Mouse (Mus musculus) granulocyte monocyte progenitor cell, adult 5-6 weeks (primary cell): ENCODE results near the gene Tmem80. TPM values are rescaled to one million over a fixed set of nuclear protein-coding genes. Genes with fewer than 3 reads are reported as not detected.

Source experiments
- ATAC-seq: replicated peaks from 2 replicates; pipeline ENCODE4 v1.8.0; 2016; ENCODE audit warnings: mild to moderate bottlenecking, moderate TSS enrichment, inconsistent platforms; ENCODE audit not compliant: poor library complexity, severe bottlenecking
- total RNA-seq, 2 experiments: library from RNA; stranded (forward) in 1 of 2; stranded (reverse) in 1 of 2; fragments of 200-712, 200-1000 nt in 1 of 2; fragments of >200 nt in 1 of 2; fragmentation: Nextera tagmentation in 1 of 2; gene quantifications; 2 replicates each; pipeline ENCODE4 v1.2.3; 2014 to 2017

The Tmem80 gene
- total RNA-seq, 2 experiments from 2014 or later, result 4.5 to 6.0 TPM

DNA sequence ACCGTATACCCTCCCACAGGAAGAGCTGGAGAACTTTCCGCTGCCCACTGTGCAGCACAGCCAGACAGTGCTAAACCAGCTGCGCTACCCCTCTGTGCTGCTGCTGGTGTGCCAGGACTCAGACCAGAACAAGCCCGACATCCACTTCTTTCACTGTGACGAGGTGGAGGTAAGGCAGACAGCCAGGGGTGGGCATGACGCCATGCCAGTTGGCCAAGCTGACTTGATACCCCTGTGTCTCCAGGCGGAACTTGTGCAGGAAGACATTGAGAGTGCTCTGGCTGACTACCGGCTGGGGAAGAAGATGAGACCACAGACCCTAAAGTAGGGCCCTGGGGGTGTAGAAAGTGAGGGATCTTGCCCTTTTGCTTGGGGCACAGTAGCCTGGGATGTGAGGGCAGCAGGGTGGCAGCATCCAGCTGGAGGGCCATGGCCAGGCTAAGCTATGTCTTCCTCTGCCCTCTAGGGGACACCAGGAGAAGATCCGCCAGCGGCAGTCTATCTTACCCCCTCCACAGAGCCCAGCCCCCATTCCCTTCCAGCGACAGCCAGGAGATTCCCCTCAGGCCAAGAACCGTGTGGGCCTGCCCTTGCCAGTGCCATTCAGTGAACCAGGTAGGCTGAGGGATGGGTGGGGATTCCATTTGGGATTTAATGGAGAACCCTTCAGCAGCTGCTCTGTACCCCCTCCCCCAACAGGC, 28.2 kb downstream of the Tmem80 start:
- peak; percentile 41; the same call in 1 of the 2 replicates for ATAC-seq

DNA sequence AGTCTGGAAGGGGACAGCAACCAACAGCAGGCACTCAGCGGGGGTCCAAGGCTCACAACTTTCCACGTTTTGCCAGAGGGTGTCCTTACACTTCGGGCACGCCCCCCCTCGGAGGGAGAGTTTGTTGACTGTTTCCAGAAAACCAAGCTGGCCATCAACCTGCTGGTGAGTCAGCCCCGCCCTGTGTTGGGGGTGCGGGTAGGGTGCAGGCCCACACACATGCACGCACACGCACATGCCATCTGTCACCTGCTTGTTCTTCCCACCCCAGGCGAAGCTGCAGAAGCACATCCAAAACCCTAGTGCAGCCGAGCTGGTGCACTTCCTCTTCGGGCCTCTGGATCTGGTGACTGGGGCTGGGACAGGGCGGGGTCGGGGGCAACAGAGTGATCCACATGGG, 29.4 kb downstream of the Tmem80 start:
- ATAC-seq, result peak; percentile 38; the same call in 1 of the 2 replicates

DNA sequence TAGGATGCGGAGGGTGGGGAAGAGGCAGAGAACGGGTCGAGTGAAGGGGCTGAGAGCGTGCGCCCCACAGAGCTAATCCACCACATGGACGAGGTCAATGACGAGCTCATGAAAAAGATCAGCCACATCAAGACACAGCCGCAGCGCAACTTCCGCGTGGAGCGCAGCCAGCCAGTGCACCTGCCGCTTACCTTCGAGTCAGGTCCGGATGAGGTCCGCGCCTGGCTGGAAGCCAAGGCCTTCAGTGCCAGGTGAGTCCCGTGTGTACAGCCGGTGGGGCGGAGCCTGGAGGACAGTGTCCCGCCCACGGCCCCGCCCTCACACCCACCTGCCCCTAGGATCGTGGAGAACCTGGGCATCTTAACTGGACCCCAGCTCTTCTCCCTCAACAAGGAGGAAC, 34.0 kb downstream of the Tmem80 start:
- ATAC-seq, result no peak

GRCm38 (mm10) chr7:141363106-141363751, 35.7 kb downstream of the Tmem80 start:
- peak; percentile 72 for ATAC-seq

DNA sequence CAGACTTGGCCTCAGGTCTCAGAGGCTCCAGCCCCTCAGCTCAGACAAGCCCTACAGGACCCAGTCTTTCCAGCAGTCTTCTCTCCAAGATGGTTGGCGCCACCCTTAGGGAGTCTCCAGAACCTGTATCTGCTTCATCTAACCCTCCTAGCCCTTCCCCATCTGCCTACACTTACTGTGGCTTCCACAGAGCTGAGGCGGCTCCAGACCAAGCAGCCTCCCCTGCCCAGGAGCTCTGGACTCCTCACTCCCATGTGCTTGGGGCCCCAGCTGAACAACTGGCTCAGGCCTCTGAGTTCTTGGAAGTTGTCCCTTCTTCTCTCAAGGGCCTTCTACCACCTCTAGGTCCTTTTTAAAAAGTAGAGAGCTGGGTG, 36.2 kb downstream of the Tmem80 start:
- ATAC-seq, result no peak

GRCm38 (mm10) chr7:141364349-141365048, 37.0 kb downstream of the Tmem80 start:
- no peak for ATAC-seq

GRCm38 (mm10) chr7:141365049-141365445, 37.5 kb downstream of the Tmem80 start:
- ATAC-seq, result no peak

DNA sequence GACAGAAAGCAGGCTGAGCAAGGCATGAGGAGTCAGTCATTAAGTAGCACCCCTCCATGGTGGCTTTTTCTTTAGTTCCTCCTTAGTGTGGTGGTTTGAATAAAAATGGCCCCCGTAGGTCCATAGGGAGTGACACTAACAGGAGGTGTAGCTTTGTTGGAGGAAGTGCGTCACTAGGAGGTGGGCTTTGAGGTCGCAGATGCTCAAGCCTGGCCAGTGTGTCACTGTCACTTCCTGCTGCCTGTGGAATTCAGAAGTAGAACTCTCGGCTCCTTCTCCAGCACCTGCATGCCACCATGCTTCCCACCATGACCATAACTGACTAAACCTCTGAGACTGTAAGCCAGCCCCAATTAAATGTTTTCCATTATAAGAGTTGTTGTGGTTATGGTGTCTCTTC, 39.8 kb downstream of the Tmem80 start:
- ATAC-seq, result peak; percentile 15

GRCm38 (mm10) chr7:141369918-141370317, 42.4 kb downstream of the Tmem80 start:
- ATAC-seq, result peak; percentile 53

GRCm38 (mm10) chr7:141371942-141372595, 44.5 kb downstream of the Tmem80 start:
- ATAC-seq, result peak; percentile 84

DNA sequence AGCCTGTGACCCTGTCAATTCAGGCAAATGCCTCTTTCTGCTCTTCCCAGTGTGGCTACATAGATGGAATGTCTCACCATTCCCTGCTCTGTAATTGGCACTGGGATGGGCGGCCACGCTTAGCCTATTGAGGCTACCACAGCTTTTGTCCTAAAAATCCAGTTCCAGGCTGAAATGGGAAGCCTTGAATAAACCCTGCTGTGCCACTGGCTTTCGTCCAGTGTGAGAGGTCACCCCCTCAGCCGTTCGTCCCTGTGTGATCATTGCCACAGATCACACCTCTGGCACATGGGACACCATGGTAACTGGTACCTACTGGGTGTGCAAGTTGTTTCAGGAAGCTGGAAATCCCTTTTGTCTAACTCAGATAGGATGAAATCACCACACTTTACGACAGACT, 46.1 kb downstream of the Tmem80 start:
- no peak for ATAC-seq

GRCm38 (mm10) chr7:141374399-141374798, 46.9 kb downstream of the Tmem80 start:
- ATAC-seq, result no peak

DNA sequence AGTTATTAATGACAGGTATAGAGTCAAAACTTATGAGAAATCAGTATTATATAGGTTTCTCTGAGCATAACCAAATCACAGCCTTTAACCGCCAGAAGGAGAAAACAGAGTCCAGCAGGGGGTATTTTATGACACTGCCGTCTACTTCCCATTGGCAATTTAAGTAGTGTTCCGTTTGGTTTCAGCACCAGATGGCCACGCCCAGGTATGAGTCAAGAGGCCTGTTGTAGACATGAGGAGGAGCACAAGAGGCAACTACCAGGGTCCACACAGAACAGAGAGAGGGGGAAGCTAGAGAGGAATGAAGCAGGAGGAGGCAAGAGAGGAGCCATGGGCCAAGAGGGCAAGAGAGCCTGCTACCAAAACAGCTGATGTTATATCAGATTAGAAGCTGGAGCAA, 52.0 kb downstream of the Tmem80 start:
- peak; percentile 90 for ATAC-seq

- peak; percentile 29 for ATAC-seq
These were observed 53.7 kb downstream of the Tmem80 start for GRCm38 (mm10) chr7:141381068-141381835.

Other genes starting within 250 kb of the Tmem80 start
- 1.4 and 2.2 TPM in 2 replicates for gene Pkp3, start 249.5 kb upstream of the Tmem80 start, total RNA-seq (2014; fragmentation: Nextera tagmentation)
- 0.52 and 2.7 TPM in 2 replicates for gene Pkp3, start 249.5 kb upstream of the Tmem80 start, total RNA-seq (2017)
- 16.9 and 30.9 TPM in 2 replicates for gene Sigirr, start 227.2 kb upstream of the Tmem80 start, total RNA-seq (2014; fragmentation: Nextera tagmentation)
- gene Sigirr, start 227.2 kb upstream of the Tmem80 start, total RNA-seq (2017), result 16.6 and 20.2 TPM in 2 replicates
- not detected in 2 replicates for gene Ano9, start 209.9 kb upstream of the Tmem80 start, total RNA-seq (2014; fragmentation: Nextera tagmentation)
- not detected in 2 replicates for gene Ano9, start 209.9 kb upstream of the Tmem80 start, total RNA-seq (2017)
- gene Ptdss2, start 205.4 kb upstream of the Tmem80 start, total RNA-seq (2014; fragmentation: Nextera tagmentation), result 14.0 and 17.5 TPM in 2 replicates
- 4.2 and 7.1 TPM in 2 replicates for gene Ptdss2, start 205.4 kb upstream of the Tmem80 start, total RNA-seq (2017)
- gene Rnh1, start 154.9 kb upstream of the Tmem80 start, total RNA-seq (2014; fragmentation: Nextera tagmentation), result 79.1 and 109 TPM in 2 replicates
- 45.2 and 47.7 TPM in 2 replicates for gene Rnh1, start 154.9 kb upstream of the Tmem80 start, total RNA-seq (2017)
- gene Hras, start 133.7 kb upstream of the Tmem80 start, total RNA-seq (2014; fragmentation: Nextera tagmentation), result 57.4 and 69.3 TPM in 2 replicates
- 24.9 and 28.8 TPM in 2 replicates for gene Hras, start 133.7 kb upstream of the Tmem80 start, total RNA-seq (2017)
- gene Lrrc56, start 133.6 kb upstream of the Tmem80 start, total RNA-seq (2014; fragmentation: Nextera tagmentation), result 1.4 and 2.4 TPM in 2 replicates
- 0.52 and 0.62 TPM in 2 replicates for gene Lrrc56, start 133.6 kb upstream of the Tmem80 start, total RNA-seq (2017)
- 2.2 TPM in 1 of 2 replicates, not detected in the other for gene Lmntd2, start 113.7 kb upstream of the Tmem80 start, total RNA-seq (2014; fragmentation: Nextera tagmentation)
- 0.34 TPM in 1 of 2 replicates, not detected in the other for gene Lmntd2, start 113.7 kb upstream of the Tmem80 start, total RNA-seq (2017)
- gene Rassf7, start 111.9 kb upstream of the Tmem80 start, total RNA-seq (2014; fragmentation: Nextera tagmentation), result 3.1 and 4.5 TPM in 2 replicates
- 2.0 and 4.5 TPM in 2 replicates for gene Rassf7, start 111.9 kb upstream of the Tmem80 start, total RNA-seq (2017)
- gene Phrf1, start 99.0 kb upstream of the Tmem80 start, total RNA-seq (2014; fragmentation: Nextera tagmentation), result 70.9 and 75.4 TPM in 2 replicates
- 51.7 and 57.7 TPM in 2 replicates for gene Phrf1, start 99.0 kb upstream of the Tmem80 start, total RNA-seq (2017)
- 0.38 and 1.3 TPM in 2 replicates for gene Irf7, start 61.3 kb upstream of the Tmem80 start, total RNA-seq (2014; fragmentation: Nextera tagmentation)
- gene Irf7, start 61.3 kb upstream of the Tmem80 start, total RNA-seq (2017), result 2.1 and 2.7 TPM in 2 replicates
- not detected in 2 replicates for gene Cdhr5, start 51.0 kb upstream of the Tmem80 start, total RNA-seq (2014; fragmentation: Nextera tagmentation)
- not detected in 2 replicates for gene Cdhr5, start 51.0 kb upstream of the Tmem80 start, total RNA-seq (2017)
- not detected in 2 replicates for gene Sct, start 48.6 kb upstream of the Tmem80 start, total RNA-seq (2014; fragmentation: Nextera tagmentation)
- not detected in 2 replicates for gene Sct, start 48.6 kb upstream of the Tmem80 start, total RNA-seq (2017)
- not detected in 2 replicates for gene Drd4, start 35.7 kb upstream of the Tmem80 start, total RNA-seq (2014; fragmentation: Nextera tagmentation)
- gene Drd4, start 35.7 kb upstream of the Tmem80 start, total RNA-seq (2017), result not detected in 2 replicates
- gene Deaf1, start within 50 bp of the Tmem80 start, total RNA-seq (2014; fragmentation: Nextera tagmentation), result 43.3 and 52.4 TPM in 2 replicates
- gene Deaf1, start within 50 bp of the Tmem80 start, total RNA-seq (2017), result 6.3 and 21.4 TPM in 2 replicates
- 0.11 TPM in 1 of 2 replicates, not detected in the other for gene Eps8l2, start 11.1 kb downstream of the Tmem80 start, total RNA-seq (2014; fragmentation: Nextera tagmentation)
- gene Eps8l2, start 11.1 kb downstream of the Tmem80 start, total RNA-seq (2017), result not detected in 2 replicates
- gene Taldo1, start 64.5 kb downstream of the Tmem80 start, total RNA-seq (2014; fragmentation: Nextera tagmentation), result 289 and 344 TPM in 2 replicates
- gene Taldo1, start 64.5 kb downstream of the Tmem80 start, total RNA-seq (2017), result 559 and 668 TPM in 2 replicates
- 19.7 and 41.9 TPM in 2 replicates for gene Gatd1, start 86.4 kb downstream of the Tmem80 start, total RNA-seq (2014; fragmentation: Nextera tagmentation)
- 10.8 and 15.6 TPM in 2 replicates for gene Gatd1, start 86.4 kb downstream of the Tmem80 start, total RNA-seq (2017)
- not detected in 2 replicates for gene Cend1, start 101.8 kb downstream of the Tmem80 start, total RNA-seq (2014; fragmentation: Nextera tagmentation)
- gene Cend1, start 101.8 kb downstream of the Tmem80 start, total RNA-seq (2017), result not detected in 2 replicates
- 18.8 and 36.2 TPM in 2 replicates for gene Slc25a22, start 110.2 kb downstream of the Tmem80 start, total RNA-seq (2014; fragmentation: Nextera tagmentation)
- 4.3 and 4.9 TPM in 2 replicates for gene Slc25a22, start 110.2 kb downstream of the Tmem80 start, total RNA-seq (2017)
- gene Pidd1, start 116.3 kb downstream of the Tmem80 start, total RNA-seq (2014; fragmentation: Nextera tagmentation), result 33.2 and 45.1 TPM in 2 replicates
- 10.5 and 16.4 TPM in 2 replicates for gene Pidd1, start 116.3 kb downstream of the Tmem80 start, total RNA-seq (2017)
- 2,601 and 5,139 TPM in 2 replicates for gene Rplp2, start 119.6 kb downstream of the Tmem80 start, total RNA-seq (2014; fragmentation: Nextera tagmentation)
- gene Rplp2, start 119.6 kb downstream of the Tmem80 start, total RNA-seq (2017), result 2,496 and 4,245 TPM in 2 replicates
- 93.9 and 97.0 TPM in 2 replicates for gene Pnpla2, start 127.5 kb downstream of the Tmem80 start, total RNA-seq (2014; fragmentation: Nextera tagmentation)
- 19.0 and 35.1 TPM in 2 replicates for gene Pnpla2, start 127.5 kb downstream of the Tmem80 start, total RNA-seq (2017)
- 15.8 and 21.3 TPM in 2 replicates for gene Cracr2b, start 133.4 kb downstream of the Tmem80 start, total RNA-seq (2014; fragmentation: Nextera tagmentation)
- gene Cracr2b, start 133.4 kb downstream of the Tmem80 start, total RNA-seq (2017), result 14.9 and 15.8 TPM in 2 replicates
- 19.2 and 20.0 TPM in 2 replicates for gene Cd151, start 139.7 kb downstream of the Tmem80 start, total RNA-seq (2014; fragmentation: Nextera tagmentation)
- gene Cd151, start 139.7 kb downstream of the Tmem80 start, total RNA-seq (2017), result 18.4 and 20.4 TPM in 2 replicates
- 36.4 and 59.6 TPM in 2 replicates for gene Polr2l, start 147.4 kb downstream of the Tmem80 start, total RNA-seq (2014; fragmentation: Nextera tagmentation)
- 40.9 and 43.5 TPM in 2 replicates for gene Polr2l, start 147.4 kb downstream of the Tmem80 start, total RNA-seq (2017)
- gene Tspan4, start 147.5 kb downstream of the Tmem80 start, total RNA-seq (2014; fragmentation: Nextera tagmentation), result 50.4 and 53.8 TPM in 2 replicates
- gene Tspan4, start 147.5 kb downstream of the Tmem80 start, total RNA-seq (2017), result 42.6 and 44.9 TPM in 2 replicates
- 12.2 and 26.1 TPM in 2 replicates for gene Chid1, start 212.1 kb downstream of the Tmem80 start, total RNA-seq (2014; fragmentation: Nextera tagmentation)
- 40.2 and 40.9 TPM in 2 replicates for gene Chid1, start 212.1 kb downstream of the Tmem80 start, total RNA-seq (2017)
- gene Ap2a2, start 234.4 kb downstream of the Tmem80 start, total RNA-seq (2014; fragmentation: Nextera tagmentation), result 18.9 and 21.0 TPM in 2 replicates
- 20.2 and 28.4 TPM in 2 replicates for gene Ap2a2, start 234.4 kb downstream of the Tmem80 start, total RNA-seq (2017)